In genomic region chr15:41951276-41951675, GRCm38 (mm10) we compare ENCODE assay signal across 8 mouse cellular contexts.
DNase-seq lines count a peak whose midpoint lies in the region; ATAC-seq and TF ChIP-seq lines count a peak whose summit lies in the region.
"Had no signal": no experiment of that assay in that cellular context is flagged by ENCODE, and none has a peak within 500 bp of the region (broad histone marks: within the 10 kb centered on the region; RNA-seq: fewer than 3 reads in every experiment).

No protein-coding gene starts in this region.

- peak; percentile 81 for TF ChIP-seq RAD21 in CH12.LX (IDR thresholded peaks at IDR 0.05; ENCODE audit: low read depth, low read length)

- WGBS in kidney, adult 2 months, result 52% methylated on average over 5 of the region's 5 CpGs
- 63% methylated on average over 5 of the region's 5 CpGs for WGBS in kidney, embryonic 14.5 days
- WGBS in stomach, postnatal 0 days, result 69% methylated on average over 5 of the region's 5 CpGs

- dilution Hi-C loops in CH12.LX (cut with MboI; ENCODE audit: extremely low pct_ligation_motif_present, extremely low pct_unique_long_range_greater_than_20kb, low sequenced_read_pairs), result no loop called here

- H3K27me3 ChIP-seq in kidney, adult 2 months (replicated peaks; ENCODE audit: control insufficient read depth, insufficient read depth, low read length), result no peaks in the 10 kb centered on the region
- H3K27me3 ChIP-seq in kidney, embryonic 14.5 days (ENCODE audit: control insufficient read depth, insufficient read depth, low read length), result no peaks in the 10 kb centered on the region
- H3K27me3 ChIP-seq in CH12.LX (replicated peaks), result no peaks in the 10 kb centered on the region
- H3K27me3 ChIP-seq in stomach, postnatal 0 days (ENCODE audit: control insufficient read depth, insufficient read depth, low read length), result no peaks in the 10 kb centered on the region
- H3K27me3 ChIP-seq: megakaryocyte, embryonic 14.5 days had no signal

- no peak for TF ChIP-seq EP300 in CH12.LX (IDR thresholded peaks at IDR 0.05; ENCODE audit: low read length)
- TF ChIP-seq EP300 in stomach, postnatal 0 days (optimal IDR thresholded peaks at IDR 0.05), result no peak

- H3K9ac ChIP-seq in kidney, embryonic 14.5 days (ENCODE audit: low read depth, low read length), result no peak overlapping the region
- H3K9ac ChIP-seq in CH12.LX (ENCODE audit: insufficient read depth, low read depth), result no peak overlapping the region
- no peak overlapping the region for H3K9ac ChIP-seq in stomach, postnatal 0 days (ENCODE audit: low read length)

- in situ Hi-C loops in CH12.LX (cut with MboI; ENCODE audit: low pct_ligation_motif_present, low pct_unique_long_range_greater_than_20kb, low sequenced_read_pairs), result loop anchor here (25.0 kb wide), 1 partner anchor 789 kb away; no protein-coding TSS in a partner anchor

- ATAC-seq in kidney, embryonic 14.5 days (ENCODE audit: low FRiP score, low TSS enrichment), result no peak; the same call in 1 of the 2 replicates
- no peak for ATAC-seq in stomach, postnatal 0 days (ENCODE audit: low FRiP score, low TSS enrichment)

- peak; percentile 69 for TF ChIP-seq CTCF in kidney, adult 2 months (conservative IDR thresholded peaks at IDR 0.05; ENCODE audit: insufficient read depth, insufficient read length, low read depth, low read length)
- TF ChIP-seq CTCF in CH12.LX (conservative IDR thresholded peaks at IDR 0.05 in 1 of 2, IDR thresholded peaks at IDR 0.05 in 1 of 2; ENCODE audit: low read depth in 2 of 2, low read length in 2 of 2), result peak in 1 of 2 experiments; percentile 81; a peak in 3 of 4 replicates
- peak; percentile 64 for TF ChIP-seq CTCF in stomach, postnatal 0 days (IDR thresholded peaks at IDR 0.05; ENCODE audit: low read depth)

- H3K4me1 ChIP-seq in kidney, adult 2 months (ENCODE audit: control insufficient read depth, insufficient read depth, low read length), result peaks cover 3% of the 10 kb centered on the region; the same call in 1 of the 2 replicates
- no peaks in the 10 kb centered on the region for H3K4me1 ChIP-seq in kidney, embryonic 14.5 days (ENCODE audit: control insufficient read depth, insufficient read depth, low read length)
- peaks cover 4 to 17% of the 10 kb centered on the region in 2 experiments; a peak in 3 of 4 replicates for H3K4me1 ChIP-seq in CH12.LX (ENCODE audit: control insufficient read depth in 1 of 2, insufficient read depth in 2 of 2)
- H3K4me1 ChIP-seq in stomach, postnatal 0 days (replicated peaks; ENCODE audit: control insufficient read depth, insufficient read depth), result no peaks in the 10 kb centered on the region

- DNase-seq in kidney, adult 2 months, result peak; percentile 46
- DNase-seq in CH12.LX (ENCODE audit: extremely low read depth) (peak; percentile 45), R1 (ENCODE audit: low read depth, low spot score) (peak; percentile 54)
- peak; percentile 49 for DNase-seq in induced T-regulatory cell, adult 2 months (ENCODE audit: low read depth)
- DNase-seq in stomach, postnatal 0 days (ENCODE audit: low spot score), result peak; percentile 18
- no peak for DNase-seq in gastrocnemius, postnatal 25 days

- H3K4me3 ChIP-seq in kidney, adult 2 months (ENCODE audit: insufficient read depth, low read depth, low read length), result no peak overlapping the region
- no peak overlapping the region for H3K4me3 ChIP-seq in kidney, embryonic 14.5 days (ENCODE audit: low read length)
- no peak overlapping the region for H3K4me3 ChIP-seq in CH12.LX (replicated peaks in 1 of 3; ENCODE audit: low read depth in 2 of 3, low read length in 2 of 3, poor library complexity in 1 of 3)
- no peak overlapping the region for H3K4me3 ChIP-seq in stomach, postnatal 0 days (ENCODE audit: low read depth, low read length)
- H3K4me3 ChIP-seq: megakaryocyte, embryonic 14.5 days had no signal

- H3K36me3 ChIP-seq in kidney, adult 2 months (ENCODE audit: control insufficient read depth, insufficient read depth, low read length), result no peaks in the 10 kb centered on the region
- H3K36me3 ChIP-seq in kidney, embryonic 14.5 days (ENCODE audit: control insufficient read depth, insufficient read depth, low read length), result no peaks in the 10 kb centered on the region
- no peaks in the 10 kb centered on the region for H3K36me3 ChIP-seq in CH12.LX (replicated peaks in 1 of 2; ENCODE audit: control insufficient read depth in 1 of 2, insufficient read depth in 1 of 2, low read length in 1 of 2)
- H3K36me3 ChIP-seq in stomach, postnatal 0 days (ENCODE audit: control insufficient read depth, insufficient read depth, low read length), result no peaks in the 10 kb centered on the region

- H3K4me2 ChIP-seq in kidney, embryonic 14.5 days (replicated peaks; ENCODE audit: low read depth, low read length), result no peak overlapping the region
- no peak overlapping the region for H3K4me2 ChIP-seq in CH12.LX (ENCODE audit: insufficient read depth, low read depth, poor library complexity, severe bottlenecking)
- H3K4me2 ChIP-seq in stomach, postnatal 0 days (replicated peaks; ENCODE audit: low read depth), result no peak overlapping the region

- H3K9me3 ChIP-seq in kidney, embryonic 14.5 days (ENCODE audit: control insufficient read depth, low read length), result no peaks in the 10 kb centered on the region
- no peaks in the 10 kb centered on the region for H3K9me3 ChIP-seq in CH12.LX (replicated peaks; ENCODE audit: low read length)
- H3K9me3 ChIP-seq in stomach, postnatal 0 days (ENCODE audit: control insufficient read depth, low read length), result no peaks in the 10 kb centered on the region
- H3K9me3 ChIP-seq: megakaryocyte, embryonic 14.5 days had no signal

- H3K27ac ChIP-seq in kidney, adult 2 months (ENCODE audit: insufficient read depth, low read depth, low read length), result no peak overlapping the region
- no peak overlapping the region for H3K27ac ChIP-seq in kidney, embryonic 14.5 days (ENCODE audit: low read depth, low read length)
- no peak overlapping the region for H3K27ac ChIP-seq in CH12.LX (ENCODE audit: insufficient read depth, low read depth)
- no peak overlapping the region for H3K27ac ChIP-seq in stomach, postnatal 0 days (replicated peaks)

- no peaks in the 10 kb centered on the region for H3K79me2 ChIP-seq in CH12.LX (replicated peaks; ENCODE audit: control insufficient read depth, extremely low read depth, insufficient read depth, poor library complexity, severe bottlenecking)

- TF ChIP-seq POLR2A in kidney, adult 2 months (IDR thresholded peaks at IDR 0.05; ENCODE audit: low read depth, low read length), result no peak
- TF ChIP-seq POLR2A in CH12.LX (IDR thresholded peaks at IDR 0.05; ENCODE audit: low read depth, low read length), result no peak

TF ChIP-seq in CH12.LX, 34 proteins besides CTCF, POLR2A, EP300 and RAD21:
- TF ChIP-seq TBP (conservative IDR thresholded peaks at IDR 0.05; ENCODE audit: low read depth, low read length), result no peak
- TF ChIP-seq SMC3 (IDR thresholded peaks at IDR 0.05; ENCODE audit: low read depth, low read length), result peak; percentile 63
